Mouse (Mus musculus) ES-E14 (cell line): Measurements from ENCODE around the gene Rasl11a.

Experiments used
- ZC3H11A ChIP-seq: IDR thresholded peaks from 2 replicates; pipeline ENCODE4 v1.6.1; 2012; ENCODE audit warnings: low read depth, mild to moderate bottlenecking, inconsistent platforms, low read length, borderline replicate concordance
- ZNF384 ChIP-seq: IDR thresholded peaks from 2 replicates; pipeline ENCODE4 v1.6.1; 2012; ENCODE audit warnings: low read depth, low read length, inconsistent platforms

GRCm38 (mm10) chr5:146840422-146840821 is 4.4 kb upstream of the Rasl11a start:
- no peak for TF ChIP-seq ZC3H11A
- no peak for TF ChIP-seq ZNF384
